Comparison of ENCODE assay signal across 8 mouse cellular contexts in genomic region chr2:84677968-84678880, GRCm38 (mm10). TPM values are rescaled to one million over a fixed set of nuclear protein-coding genes. Genes with fewer than 3 reads are reported as not detected.
DNase-seq lines count a peak whose midpoint lies in the region; ATAC-seq lines count a peak whose summit lies in the region.

Gene Gm28635 (minus strand): TSS chr2:84678041.
Gene Med19 (plus strand): TSS chr2:84678402.

- peak within 1 kb of the TSS; percentile 82 for H3K9ac ChIP-seq in hindbrain, embryonic 14.5 days

- H3K27ac ChIP-seq in hindbrain, embryonic 14.5 days: peak within 1 kb of the TSS; percentile 84

- WGBS in hindbrain, embryonic 14.5 days: under 1% methylated on average over 44 of the region's 44 CpGs

- H3K9me3 ChIP-seq in hindbrain, embryonic 14.5 days (ENCODE audit: control insufficient read depth, low read length): no peaks in the 10 kb centered on the region

- H3K4me3 ChIP-seq in hindbrain, embryonic 14.5 days (replicated peaks; ENCODE audit: low read length): peak within 1 kb of the TSS; percentile 94

- peaks cover 22% of the 10 kb centered on the region for H3K4me1 ChIP-seq in hindbrain, embryonic 14.5 days (replicated peaks; ENCODE audit: control insufficient read depth, insufficient read depth, low read length)

- DNase-seq in R1 (ENCODE audit: low read depth, low spot score): peak; percentile 100
- peak; percentile 89 to 91 for DNase-seq in cerebellum, postnatal 25 days
- DNase-seq in frontal cortex, postnatal 25 days (ENCODE audit: low spot score in 2 of 2): peak; percentile 72 to 88
- peak; percentile 99 for DNase-seq in hindbrain, embryonic 14.5 days (ENCODE audit: low spot score)
- DNase-seq in layer of hippocampus, postnatal 36 days: peak; percentile 91 to 92
- peak; percentile 99 for DNase-seq in lung, postnatal 36 days
- peak; percentile 100 for DNase-seq in retina, postnatal 1 day
- peak; percentile 74 to 90 for DNase-seq in urinary bladder, adult 18-20 months (ENCODE audit: low spot score in 2 of 2)

- H3K4me2 ChIP-seq in hindbrain, embryonic 14.5 days (replicated peaks): peak within 1 kb of the TSS; percentile 82

- ATAC-seq in hindbrain, embryonic 14.5 days (ENCODE audit: low FRiP score): peak; percentile 100

- peaks cover 30% of the 10 kb centered on the region for H3K36me3 ChIP-seq in hindbrain, embryonic 14.5 days (replicated peaks; ENCODE audit: control insufficient read depth, insufficient read depth)

- no peaks in the 10 kb centered on the region for H3K27me3 ChIP-seq in hindbrain, embryonic 14.5 days (ENCODE audit: control insufficient read depth, insufficient read depth, low read length)

RNA-seq across cellular contexts. Expression of gene Gm28635, which starts in this region (rescaled TPM):
- polyA plus RNA-seq in hindbrain, embryonic 14.5 days (2014; fragmentation: Nextera tagmentation; extraction: Ambion mirVana): not detected in 2 replicates
- total RNA-seq in layer of hippocampus, postnatal 36 days (2021): 1 to 10 TPM; 3.8 to 3.9 TPM

RNA-seq across cellular contexts. Expression of gene Med19, which starts in this region (rescaled TPM):
- 59.3 and 61.3 TPM in 2 replicates for polyA plus RNA-seq in hindbrain, embryonic 14.5 days (2014; fragmentation: Nextera tagmentation; extraction: Ambion mirVana)
- total RNA-seq in layer of hippocampus, postnatal 36 days (2021): 10 to 100 TPM; 29.5 to 32.2 TPM

Comparison
In these comparisons a context has a peak if more than half of its experiments do, and no peak if none do; other contexts are left out.
1. Peak in every context shown above with its lines: DNase-seq, ATAC-seq, H3K4me3 ChIP-seq and H3K27ac ChIP-seq.